Mouse (Mus musculus) thymus, postnatal 4 days (tissue): ENCODE results near the gene Mrtfb.
A peak's percentile ranks its signal among the peaks of the same experiment; 100 is the strongest.

Source experiments
- DNase-seq: peaks from one replicate; pipeline ENCODE4 v3.0.0; 2021

Mrtfb gene

DNA sequence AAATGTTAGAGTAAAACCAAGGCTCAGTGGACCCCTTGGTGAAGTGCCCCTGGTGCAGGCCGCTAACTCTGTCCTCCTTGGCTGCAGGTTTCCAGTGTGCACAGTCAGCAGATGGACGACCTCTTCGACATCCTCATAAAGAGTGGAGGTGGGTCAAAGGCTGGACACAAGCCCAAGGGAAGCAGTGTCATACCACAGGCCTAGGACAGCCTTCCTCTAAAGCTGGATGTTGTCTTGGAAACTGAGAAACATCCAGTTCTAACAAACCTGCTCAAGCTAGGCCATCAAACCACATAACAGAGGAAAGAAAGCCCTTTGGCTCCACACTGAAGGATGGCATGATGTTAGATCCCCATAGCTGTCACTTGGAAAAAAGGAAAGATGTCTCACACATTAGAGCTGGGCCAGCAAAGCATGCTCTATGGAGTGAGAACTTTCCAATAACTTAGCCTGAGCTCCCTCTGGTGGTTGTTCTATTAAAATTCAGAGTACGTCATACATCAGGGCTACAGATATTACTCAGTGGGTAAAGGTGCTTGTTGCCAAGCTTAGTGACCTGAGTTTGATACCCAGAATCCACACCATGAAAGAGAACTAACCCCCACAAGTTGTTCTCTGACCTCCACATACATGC is 153.4 kb downstream of the Mrtfb start:
- DNase-seq: no peak

DNA sequence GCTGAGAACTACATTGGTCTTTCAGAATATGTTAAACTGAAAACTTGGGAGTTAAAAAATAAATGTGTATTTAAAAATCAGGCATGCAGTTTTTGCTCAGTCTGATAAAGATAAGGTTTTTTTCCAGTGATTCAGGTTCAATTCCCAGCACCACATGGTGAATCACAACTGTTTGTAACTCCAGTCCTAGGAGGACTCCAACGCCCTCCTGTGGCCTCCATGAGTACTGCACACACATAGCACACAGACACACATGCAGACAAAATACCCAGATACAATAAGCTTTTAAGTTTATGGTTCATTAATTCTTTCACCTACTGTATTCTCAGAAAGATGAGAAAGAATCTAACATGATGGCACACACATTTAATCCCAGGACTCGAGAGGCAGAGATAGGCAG is 154.5 kb downstream of the Mrtfb start:
- DNase-seq: no peak

DNA sequence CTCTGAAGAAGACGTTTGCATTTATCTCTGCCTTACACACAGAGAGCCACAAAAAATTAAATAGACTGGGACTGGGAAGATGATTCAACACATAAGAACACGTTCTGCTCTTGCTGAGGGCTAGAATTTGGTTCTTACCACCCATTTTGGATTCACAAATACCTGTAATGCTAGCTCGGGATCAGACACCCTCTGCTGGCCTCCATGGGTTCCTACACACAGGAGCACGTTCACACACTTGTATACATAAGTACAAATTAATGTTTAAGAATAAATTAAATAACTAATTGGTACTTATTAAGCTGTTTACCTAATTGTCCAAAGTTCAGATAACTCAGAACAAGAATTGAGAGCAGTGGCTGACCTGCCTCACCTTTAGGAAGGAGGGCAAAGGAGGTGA is 155.2 kb downstream of the Mrtfb start:
- DNase-seq: no peak

- no peak for DNase-seq
These were observed 158.3 kb downstream of the Mrtfb start for GRCm38 (mm10) chr16:13414566-13414965.

GRCm38 (mm10) chr16:13414972-13415371 is 158.7 kb downstream of the Mrtfb start:
- no peak for DNase-seq

DNA sequence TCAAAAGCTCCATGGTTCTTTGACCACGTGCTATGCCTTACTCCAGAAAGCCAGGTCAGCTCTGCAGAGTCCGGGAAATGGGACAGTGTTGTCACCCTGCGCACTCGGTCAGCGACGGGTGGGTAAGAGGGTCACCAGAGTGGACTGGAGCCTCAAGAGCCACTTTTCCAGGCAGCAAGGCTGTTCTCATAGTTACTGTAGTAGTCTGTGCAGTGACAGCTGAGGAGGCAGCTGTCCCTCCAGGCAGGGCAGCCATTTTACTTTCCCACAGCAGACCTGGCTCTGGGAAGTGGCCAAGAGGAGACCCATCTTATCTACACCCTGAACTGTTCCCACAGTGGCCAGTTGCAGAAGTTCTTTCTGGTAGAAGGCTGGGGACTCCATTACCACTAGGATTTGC is 159.2 kb downstream of the Mrtfb start:
- no peak for DNase-seq

- no peak for DNase-seq
These were observed 160.2 kb downstream of the Mrtfb start for GRCm38 (mm10) chr16:13416465-13416864.

GRCm38 (mm10) chr16:13417904-13418303 is 161.6 kb downstream of the Mrtfb start:
- DNase-seq: no peak

- DNase-seq: no peak
These were observed 163.5 kb downstream of the Mrtfb start for GRCm38 (mm10) chr16:13419752-13420151.

DNA sequence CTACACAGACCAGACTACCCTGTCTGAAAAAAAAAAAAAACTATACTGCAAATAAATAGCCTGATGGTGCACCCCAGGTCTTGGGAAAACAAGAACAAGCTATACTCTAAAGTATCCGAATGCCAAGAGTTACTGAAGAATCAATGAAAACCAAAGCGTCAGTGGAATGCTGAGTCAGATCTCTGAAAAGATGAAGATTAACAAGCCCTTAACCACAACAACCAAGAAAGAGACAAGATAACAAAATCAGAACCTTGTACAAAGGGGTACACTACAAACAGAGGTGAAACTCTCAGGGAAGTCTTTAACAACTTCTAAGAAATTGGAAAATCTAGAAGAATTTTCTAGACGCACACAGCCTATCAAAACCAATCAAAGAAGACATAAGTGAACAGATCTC is 166.2 kb downstream of the Mrtfb start:
- DNase-seq: no peak

DNA sequence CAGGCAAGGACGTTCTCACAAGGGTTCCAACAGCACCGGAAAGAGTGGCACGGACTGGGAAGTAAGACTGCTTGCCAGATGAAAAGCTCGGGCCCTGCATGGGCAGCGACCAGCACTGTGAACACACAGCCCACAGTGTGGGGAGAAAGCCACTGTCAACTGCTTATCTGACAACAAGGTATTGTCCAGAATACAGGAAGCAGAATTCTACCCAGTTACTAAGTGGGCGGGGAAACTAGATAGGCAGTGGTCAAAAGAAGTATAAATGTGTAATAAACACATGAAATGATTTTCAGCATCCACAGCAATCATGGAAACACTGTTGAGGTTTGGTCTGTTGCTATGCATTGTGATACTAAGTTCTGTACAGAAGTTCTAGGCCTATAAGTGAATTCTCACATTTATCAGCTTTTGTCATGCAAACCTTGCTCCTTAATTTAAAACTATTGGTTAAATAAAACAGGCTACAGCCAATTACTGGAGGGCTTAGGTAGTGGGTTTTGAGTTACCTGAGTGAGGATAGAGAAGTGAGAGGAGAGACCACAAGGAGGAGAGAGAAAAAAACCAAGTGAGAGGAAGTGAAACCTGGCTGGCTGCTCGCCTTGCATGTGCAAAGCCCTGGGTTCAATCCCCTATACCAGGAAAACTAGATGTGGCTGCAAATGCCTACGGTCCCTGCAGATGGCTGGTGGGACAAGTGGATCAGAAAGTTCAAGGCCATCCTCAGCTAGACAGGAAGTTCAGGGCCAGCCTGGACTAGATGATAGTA is 167.5 kb downstream of the Mrtfb start:
- no peak for DNase-seq

- DNase-seq: no peak
These were observed 169.5 kb downstream of the Mrtfb start for GRCm38 (mm10) chr16:13425804-13426203.

- DNase-seq: no peak
These were observed 170.7 kb downstream of the Mrtfb start for GRCm38 (mm10) chr16:13426831-13427589.

DNA sequence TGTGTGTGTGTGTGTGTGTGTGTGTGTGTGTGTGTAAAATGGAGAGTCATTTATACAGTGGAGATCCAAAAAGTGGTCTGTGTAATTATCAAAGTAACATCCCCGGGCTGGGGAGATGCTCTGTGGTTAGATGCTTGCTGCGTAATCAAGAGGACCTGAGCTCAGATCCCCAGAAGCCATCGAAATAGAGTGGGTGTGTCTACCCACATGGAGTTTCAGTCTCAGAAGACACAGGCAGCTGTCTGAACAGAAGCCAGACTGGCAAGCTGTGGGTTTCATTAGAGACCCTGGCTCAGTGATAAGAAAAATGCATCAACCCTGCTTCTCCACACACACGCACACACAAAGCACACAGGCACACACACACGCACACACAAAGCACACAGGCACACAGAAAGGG is 171.8 kb downstream of the Mrtfb start:
- no peak for DNase-seq

GRCm38 (mm10) chr16:13428806-13429205 is 172.5 kb downstream of the Mrtfb start:
- no peak for DNase-seq

DNA sequence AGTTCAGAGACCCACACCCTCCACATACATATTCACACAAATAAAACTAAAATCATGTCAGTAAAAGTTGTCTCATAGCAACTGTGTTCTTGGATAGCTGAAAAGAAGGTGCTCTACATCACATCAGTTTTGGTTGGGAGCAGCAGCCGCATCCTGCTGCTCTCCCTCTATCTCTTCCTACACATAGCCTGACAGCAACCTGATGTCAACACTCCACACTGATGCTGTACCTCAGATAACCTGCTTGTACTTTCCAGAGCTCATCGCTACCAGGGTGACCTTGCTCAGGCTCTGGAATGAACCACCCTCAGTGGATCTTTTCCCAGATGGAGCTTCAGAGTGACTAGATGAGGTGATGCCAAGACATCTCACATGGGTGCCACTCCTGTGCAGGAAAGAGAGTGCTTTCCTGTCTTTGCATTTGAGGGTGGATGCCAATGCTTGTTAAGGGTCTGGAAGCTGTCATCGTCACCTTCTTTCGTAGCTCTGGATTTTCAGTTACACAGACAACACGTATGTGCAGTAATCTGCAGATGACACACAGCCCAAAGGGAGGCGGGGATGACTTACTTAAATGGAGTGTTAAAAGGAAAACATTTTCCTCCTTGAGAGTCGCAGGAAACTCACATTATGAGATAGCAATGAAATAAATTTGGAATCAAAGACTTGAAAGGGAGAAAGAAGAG is 173.8 kb downstream of the Mrtfb start:
- no peak for DNase-seq

GRCm38 (mm10) chr16:13430940-13431339 is 174.7 kb downstream of the Mrtfb start:
- DNase-seq: no peak

DNA sequence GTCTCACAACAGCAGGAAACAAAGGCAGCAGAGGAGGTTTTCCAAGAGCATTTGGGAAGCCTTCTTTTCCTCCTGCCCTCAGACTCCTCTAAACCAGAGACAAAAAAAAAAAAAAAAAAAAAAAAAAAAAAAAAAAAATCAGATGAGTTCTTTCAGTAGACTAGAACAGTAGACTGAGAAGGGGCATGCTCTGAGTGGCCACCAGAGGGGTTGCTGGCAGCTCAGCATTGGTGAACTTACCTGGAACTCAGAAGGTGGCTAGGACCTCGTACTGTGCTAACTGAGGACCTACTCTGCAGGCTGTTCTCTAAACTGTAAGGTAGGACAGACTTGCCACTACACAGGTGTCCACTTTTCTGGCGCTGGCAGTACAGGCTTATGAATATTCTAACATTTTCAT is 179.3 kb downstream of the Mrtfb start:
- DNase-seq: peak; percentile 39

GRCm38 (mm10) chr16:13437037-13437769 is 180.9 kb downstream of the Mrtfb start:
- DNase-seq: peak; percentile 98

- DNase-seq: peak; percentile 52
These were observed 181.6 kb downstream of the Mrtfb start for GRCm38 (mm10) chr16:13437770-13438372.

GRCm38 (mm10) chr16:13440468-13440867 is 184.2 kb downstream of the Mrtfb start:
- DNase-seq: peak; percentile 85

DNA sequence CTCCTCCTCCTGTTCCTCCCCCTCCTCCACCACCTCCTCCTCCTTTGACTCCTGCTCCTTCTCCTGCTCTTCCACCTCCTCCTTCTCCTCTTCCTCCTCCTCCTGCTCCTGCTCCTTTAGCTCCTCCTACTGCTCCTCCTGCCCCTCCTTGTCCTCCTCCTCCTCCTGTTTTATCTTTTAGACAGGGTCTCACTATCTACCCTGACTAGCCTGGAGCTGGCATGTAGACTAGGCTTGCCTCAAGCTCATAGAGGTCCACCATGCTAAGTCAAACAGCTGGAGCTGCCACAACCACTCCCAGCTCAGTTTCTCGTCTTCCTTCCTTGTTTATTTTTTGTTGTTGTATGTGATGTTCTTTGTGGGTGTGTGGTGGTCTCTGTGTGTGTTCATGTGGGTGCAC is 187.5 kb downstream of the Mrtfb start:
- DNase-seq: no peak
